Mouse (Mus musculus): ENCODE data around the gene Ch25h. TPM values are rescaled to one million over a fixed set of nuclear protein-coding genes. Genes with fewer than 3 reads are reported as not detected.

Ch25h gene
- polyA plus RNA-seq, 1 experiment: 6.7 TPM

DNA sequence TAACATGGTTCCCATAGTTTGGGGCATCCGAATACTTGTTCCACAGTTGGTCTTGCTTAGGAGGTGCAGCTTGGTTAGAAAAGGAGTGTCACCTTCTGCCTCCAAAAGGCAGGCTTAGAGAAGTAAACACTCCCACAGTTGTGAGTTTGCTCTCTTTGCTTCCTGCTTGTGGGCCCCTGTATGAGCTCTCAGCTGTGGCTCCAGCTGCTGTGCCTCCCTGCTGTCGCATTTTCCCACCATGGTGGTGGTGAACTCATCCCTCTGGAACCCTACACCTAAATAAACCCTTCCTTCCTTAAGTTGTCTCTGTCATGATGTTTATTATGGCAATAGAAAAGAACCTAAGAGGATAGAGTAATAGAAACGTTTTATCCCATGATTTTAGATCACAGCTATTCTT is 6.2 kb downstream of the Ch25h start:
- no peak for DNase-seq (ENCODE audit: low spot score)

DNA sequence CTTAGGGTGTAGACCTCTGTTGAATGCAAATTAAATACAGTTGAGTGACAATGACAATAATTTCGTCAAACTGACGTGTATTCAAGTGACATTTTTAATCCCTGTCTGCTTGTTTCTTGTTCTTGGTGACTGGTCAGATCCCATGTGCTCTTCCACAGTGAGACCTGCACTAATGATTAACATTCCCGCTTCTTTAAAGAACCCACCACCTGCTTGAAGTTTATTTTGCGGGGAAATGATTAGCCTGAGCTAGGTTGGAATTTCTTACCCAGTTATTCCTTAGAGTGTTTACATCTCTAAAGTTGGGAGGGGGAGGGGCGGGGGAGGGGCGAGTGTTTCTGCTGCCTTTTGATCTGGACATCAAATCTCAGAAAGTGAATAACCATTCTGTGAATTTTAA is 6.7 kb downstream of the Ch25h start:
- DNase-seq (ENCODE audit: low spot score): no peak

DNA sequence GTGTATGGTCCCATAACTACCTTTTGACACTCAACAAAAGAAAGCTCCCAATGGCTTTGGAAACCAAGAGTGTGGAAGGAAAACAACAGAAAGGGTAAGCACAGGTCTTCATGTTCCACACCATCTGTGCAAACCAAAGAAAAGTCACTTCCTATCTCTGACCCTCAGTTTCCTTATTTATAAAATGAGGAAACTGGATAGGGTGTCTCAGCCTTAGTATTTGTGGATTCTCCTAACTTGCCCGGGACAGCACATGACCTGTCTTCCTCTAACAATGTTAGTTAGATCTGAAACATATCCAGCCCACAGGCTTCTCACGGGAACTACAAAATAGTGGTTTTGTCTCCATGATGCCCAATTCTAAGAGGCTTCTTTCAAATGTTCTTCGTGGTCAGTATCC is 10.5 kb downstream of the Ch25h start:
- no peak for DNase-seq (ENCODE audit: low spot score)

DNA sequence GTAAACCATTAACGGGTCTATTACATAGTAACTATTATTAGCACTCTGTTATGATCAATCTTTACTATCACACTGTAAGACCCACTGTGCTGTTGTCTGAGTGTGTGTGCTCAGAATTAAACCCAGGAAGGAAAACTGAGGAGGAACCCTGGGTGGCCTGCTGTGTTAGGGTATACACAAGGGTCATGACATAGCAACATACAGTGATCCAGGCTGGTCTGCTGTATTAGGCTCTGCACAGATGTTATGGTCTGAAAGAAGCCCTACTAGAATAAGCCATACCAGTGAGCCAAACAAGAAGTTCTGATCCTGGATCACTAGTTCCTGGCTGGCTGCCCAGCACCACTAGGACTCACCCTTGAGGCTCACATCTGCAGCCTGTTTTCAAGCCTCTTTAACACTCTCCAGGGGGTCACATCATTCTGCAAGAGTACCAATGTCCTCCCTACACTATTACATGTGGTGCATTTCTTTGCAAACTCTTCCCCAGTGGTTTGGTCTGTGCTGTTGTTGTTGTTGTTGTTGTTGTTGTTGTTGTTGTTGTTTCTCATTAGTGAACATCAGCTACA is 13.4 kb downstream of the Ch25h start:
- no peak for DNase-seq (ENCODE audit: low spot score)

- DNase-seq (ENCODE audit: low spot score): no peak
These were observed 24.1 kb downstream of the Ch25h start for GRCm38 (mm10) chr19:34450784-34451370.

GRCm38 (mm10) chr19:34448851-34449250 is 26.1 kb downstream of the Ch25h start:
- DNase-seq (ENCODE audit: low spot score): no peak

DNA sequence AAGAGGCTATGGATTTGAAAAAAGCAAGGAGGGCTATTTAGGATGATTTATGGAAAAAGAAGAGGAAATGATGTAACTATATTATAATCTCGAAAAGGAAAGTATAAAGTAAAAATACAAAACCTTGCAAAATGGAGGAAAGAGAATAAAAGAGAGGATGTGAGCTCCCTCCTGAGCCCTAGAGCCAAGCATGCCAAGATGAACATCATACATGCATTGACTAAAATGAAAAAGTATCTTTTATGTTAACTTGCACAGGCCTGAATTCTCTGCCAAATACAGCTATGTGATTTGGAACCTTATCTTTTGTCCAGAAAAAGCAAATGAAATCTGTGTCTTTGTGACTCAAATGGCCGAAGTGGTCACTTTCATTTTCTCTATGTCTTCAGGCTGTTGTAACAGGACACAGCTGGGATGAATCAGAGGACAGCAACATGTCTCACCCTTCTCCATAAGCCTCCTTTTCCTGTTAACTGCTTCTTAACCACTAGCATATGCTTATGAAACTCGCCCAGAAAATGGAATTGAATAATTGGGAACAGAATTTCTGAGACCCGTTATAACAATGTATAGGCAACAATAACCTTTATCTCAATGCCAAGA is 29.5 kb downstream of the Ch25h start:
- no peak for DNase-seq (ENCODE audit: low spot score)

GRCm38 (mm10) chr19:34444785-34445184 is 30.2 kb downstream of the Ch25h start:
- no peak for DNase-seq (ENCODE audit: low spot score)

DNA sequence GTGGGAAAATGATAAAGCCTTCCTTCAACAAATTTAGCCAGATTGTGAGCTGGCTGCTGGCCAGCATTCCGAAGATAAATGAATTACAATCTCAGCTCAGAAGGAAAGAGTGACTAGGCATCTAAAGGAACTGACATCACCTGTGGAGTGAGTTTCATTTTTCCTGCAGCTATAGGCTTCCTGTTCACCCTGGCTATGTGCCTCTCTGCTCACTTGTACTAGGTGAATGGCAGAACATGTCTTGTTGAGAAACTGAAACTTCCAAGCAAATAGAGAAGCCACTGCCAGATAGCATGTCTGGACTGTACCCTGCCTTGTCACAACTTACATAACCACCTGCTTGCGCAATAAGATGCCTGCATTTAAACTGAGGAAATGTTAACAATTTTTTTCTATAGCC is 33.0 kb downstream of the Ch25h start:
- DNase-seq (ENCODE audit: low spot score): no peak

DNA sequence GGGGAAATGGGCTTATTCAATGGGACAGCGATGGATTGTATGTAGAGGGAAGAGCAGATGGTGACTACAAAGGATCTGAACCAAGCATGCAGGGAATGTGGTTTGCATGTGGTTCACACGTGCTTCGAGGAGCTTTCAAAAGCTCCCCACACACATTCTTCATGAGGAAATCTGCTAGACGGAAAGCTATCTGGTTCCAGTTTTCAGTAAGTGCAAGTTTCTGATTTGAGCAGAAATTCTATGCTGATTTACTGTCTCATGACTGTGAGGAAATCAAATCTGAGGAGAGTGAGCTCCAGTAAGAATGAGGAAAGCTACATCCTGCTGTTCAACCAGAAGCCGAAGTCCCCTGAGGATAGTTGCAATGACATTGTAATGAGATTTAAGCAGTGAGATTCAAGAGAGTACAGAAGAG is 39.8 kb downstream of the Ch25h start:
- no peak for DNase-seq (ENCODE audit: low spot score)

DNA sequence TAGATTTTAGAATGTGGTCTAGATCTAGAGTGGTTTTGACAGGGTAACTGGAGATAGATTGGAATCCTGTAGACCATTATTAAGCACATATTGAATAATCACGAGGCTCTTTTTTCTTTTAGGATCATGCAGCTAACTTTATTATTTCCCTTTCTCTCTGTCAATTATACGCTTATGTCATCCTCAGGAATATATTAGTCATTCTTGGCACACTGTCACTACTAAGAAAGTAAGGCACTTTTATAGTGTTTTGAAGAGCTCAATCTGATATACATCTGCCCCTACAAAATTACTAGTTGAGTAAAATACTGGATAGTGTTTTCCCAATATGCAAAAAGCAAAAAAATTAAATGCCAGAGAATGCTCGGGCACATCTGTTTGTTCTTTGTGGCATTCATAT is 43.6 kb downstream of the Ch25h start:
- no peak for DNase-seq (ENCODE audit: low spot score)

DNA sequence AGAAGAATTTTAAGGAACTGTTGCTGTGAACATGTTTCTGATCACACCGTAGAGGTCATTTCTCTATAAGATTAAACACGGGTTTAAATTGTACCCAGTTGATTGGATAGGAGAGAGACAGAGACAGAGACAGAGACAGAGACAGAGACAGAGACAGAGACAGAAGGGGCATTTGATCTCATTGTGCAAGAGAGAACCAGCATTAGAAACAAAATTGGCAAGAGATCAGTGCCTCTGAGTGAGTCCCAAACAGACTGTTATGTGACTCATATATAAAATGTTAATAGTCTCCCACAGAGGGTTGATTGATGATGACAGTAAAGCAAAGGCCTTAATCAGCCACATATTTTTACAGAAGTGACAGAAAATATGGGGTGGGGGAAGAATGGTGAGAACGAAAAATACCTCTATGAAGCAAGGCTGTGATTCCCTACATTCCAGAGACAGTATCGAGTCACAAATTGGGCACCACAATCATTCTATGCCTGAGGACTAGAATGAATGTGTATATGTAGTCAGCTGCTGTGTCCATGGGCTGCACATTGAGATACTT is 51.1 kb downstream of the Ch25h start:
- no peak for DNase-seq (ENCODE audit: low spot score)

Other genes with a start within 250 kb of the Ch25h start
- 9,918 and 11,190 TPM in 2 replicates for gene Acta2, start 219.6 kb downstream of the Ch25h start, polyA plus RNA-seq (2012; rRNA removed)
- gene Fas, start 184.5 kb downstream of the Ch25h start, polyA plus RNA-seq (2012; rRNA removed): 15.6 and 16.7 TPM in 2 replicates
- 34.7 and 34.8 TPM in 2 replicates for gene Lipa, start 52.3 kb upstream of the Ch25h start, polyA plus RNA-seq (2012; rRNA removed)
- 7.8 and 8.4 TPM in 2 replicates for gene Ifit2, start 75.5 kb upstream of the Ch25h start, polyA plus RNA-seq (2012; rRNA removed)
- 29.5 and 44.7 TPM in 2 replicates for gene Ifit3, start 108.4 kb upstream of the Ch25h start, polyA plus RNA-seq (2012; rRNA removed)
- 0.84 and 0.87 TPM in 2 replicates for gene Ifit1bl1, start 126.8 kb upstream of the Ch25h start, polyA plus RNA-seq (2012; rRNA removed)
- 6.8 and 10.8 TPM in 2 replicates for gene Ifit3b, start 132.8 kb upstream of the Ch25h start, polyA plus RNA-seq (2012; rRNA removed)
- 0.37 and 0.38 TPM in 2 replicates for gene Ifit1bl2, start 165.6 kb upstream of the Ch25h start, polyA plus RNA-seq (2012; rRNA removed)
- gene Ifit1, start 165.7 kb upstream of the Ch25h start, polyA plus RNA-seq (2012; rRNA removed): 8.7 and 9.9 TPM in 2 replicates